Mouse (Mus musculus): ENCODE data around the gene Ptrh1. TPM values are rescaled to one million over a fixed set of nuclear protein-coding genes. Genes with fewer than 3 reads are reported as not detected.
A peak's percentile ranks its signal among the peaks of the same experiment; 100 is the strongest.

Gene Ptrh1
- total RNA-seq (2021): 1 to 10 TPM; 6.0 to 7.5 TPM
- long read RNA-seq, partial matches to known transcripts: 0 of 2 reads
- long read RNA-seq, other reads (novel, unspliced or antisense): 0 of 2 reads

DNA sequence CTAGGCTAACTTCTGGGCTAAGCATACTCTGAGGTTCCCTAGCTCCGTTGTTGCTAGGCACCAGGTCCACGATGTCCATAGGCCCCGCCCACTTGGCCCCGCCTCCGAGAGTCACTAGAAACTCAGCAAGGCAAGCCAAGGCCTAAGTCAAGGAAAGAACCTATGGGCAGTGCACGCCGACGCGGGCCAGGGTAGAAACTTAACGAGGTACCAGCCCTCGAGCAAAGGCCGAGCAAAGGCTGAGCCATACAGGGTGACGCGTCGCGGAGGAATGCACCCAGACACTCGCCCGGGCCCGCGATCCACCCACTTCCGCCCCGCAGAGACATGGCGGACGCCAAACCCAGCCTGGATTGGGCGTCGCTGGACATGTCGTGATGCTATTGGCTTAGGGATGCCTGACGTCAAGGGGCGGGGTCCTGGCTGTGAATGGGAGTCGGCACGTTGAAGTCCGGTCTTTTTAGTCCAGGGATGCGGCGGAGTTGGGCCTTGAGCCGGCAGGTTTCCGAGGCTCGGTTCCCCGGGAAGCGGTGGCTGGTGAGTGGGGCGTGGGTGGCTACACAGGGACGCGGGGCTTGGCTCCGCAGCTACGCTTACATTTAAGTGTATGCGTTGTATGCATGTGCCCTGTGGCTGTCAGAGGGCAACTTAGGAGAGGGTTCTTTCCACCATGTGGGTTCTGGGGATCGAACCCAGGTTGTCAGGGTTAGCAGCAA is at the start of gene Ptrh1, which contains the start of gene Ttc16:
Ptrh1 (plus strand) TSS at position 428 of the 716 bp plus-strand sequence.
Ttc16 (minus strand) TSS at position 275 of the 716 bp plus-strand sequence.
- peak; percentile 96 to 98 for DNase-seq (ENCODE audit: low spot score in 2 of 2)

GRCm38 (mm10) chr2:32727435-32727834 is 48.2 kb upstream of the Ptrh1 start:
- peak; percentile 80 to 85 for DNase-seq (ENCODE audit: low spot score in 2 of 2)

DNA sequence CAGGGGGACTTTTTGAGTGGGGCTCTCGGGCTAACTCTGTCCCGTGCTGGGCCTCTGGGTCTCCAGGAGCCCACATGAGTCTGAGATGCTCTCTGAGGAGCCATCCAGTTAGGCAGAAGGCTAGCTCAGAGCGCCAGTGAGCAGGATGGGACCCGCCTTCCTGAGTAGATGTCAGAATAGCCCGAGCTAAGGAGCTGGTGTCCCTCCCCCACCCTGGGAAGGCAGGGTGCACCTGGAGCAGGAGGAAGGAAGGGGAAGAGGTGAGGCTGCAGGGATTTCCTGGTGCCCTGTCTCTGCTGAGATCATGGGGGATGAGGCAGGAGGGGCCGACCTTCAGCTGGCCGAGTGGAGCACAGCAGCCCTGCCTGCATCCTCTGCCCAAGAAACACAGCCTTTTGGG is 47.1 kb upstream of the Ptrh1 start:
- no peak for DNase-seq (ENCODE audit: low spot score in 2 of 2)

GRCm38 (mm10) chr2:32729547-32729946 is 46.0 kb upstream of the Ptrh1 start:
- no peak for DNase-seq (ENCODE audit: low spot score in 2 of 2)

DNA sequence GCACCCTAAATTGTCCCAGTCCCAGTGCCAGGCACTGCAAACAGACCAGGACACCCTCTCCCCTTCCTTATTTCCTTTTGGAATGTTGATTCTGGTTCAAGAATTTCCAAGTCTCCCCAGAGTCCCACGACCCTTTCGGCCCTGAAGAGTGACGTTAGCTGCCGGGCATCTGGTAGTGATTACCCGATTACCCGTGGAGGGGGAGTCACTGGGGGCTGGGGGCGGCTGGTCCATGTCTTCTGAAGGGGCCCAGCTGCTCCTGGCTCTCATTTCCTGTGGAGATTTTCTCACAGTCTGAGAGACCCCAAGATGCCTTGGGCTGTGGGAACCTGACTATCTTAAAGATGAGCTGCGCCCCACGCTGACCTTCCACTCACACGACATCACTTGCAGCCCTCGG is 44.7 kb upstream of the Ptrh1 start:
- no peak for DNase-seq (ENCODE audit: low spot score in 2 of 2)

DNA sequence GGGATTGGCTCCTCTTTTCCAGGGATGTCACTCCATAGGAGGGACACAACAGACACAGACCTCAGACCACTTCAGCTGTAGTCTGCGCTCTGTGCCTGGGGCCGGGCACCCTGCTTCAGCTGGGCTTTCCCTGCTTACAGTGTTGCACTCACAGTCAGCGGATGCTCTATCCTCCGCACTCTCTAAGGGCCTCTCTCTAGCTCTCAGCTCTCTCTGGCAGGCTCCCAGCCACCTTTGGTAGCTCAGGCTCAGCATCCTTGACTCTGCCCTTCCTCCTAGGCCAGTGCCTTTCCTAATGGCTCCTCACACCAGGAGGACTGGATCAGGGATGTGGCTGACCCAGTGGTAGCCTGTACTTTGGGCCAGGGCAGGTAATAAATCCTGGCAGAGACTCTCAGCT is 43.7 kb upstream of the Ptrh1 start:
- DNase-seq (ENCODE audit: low spot score in 2 of 2): no peak

DNA sequence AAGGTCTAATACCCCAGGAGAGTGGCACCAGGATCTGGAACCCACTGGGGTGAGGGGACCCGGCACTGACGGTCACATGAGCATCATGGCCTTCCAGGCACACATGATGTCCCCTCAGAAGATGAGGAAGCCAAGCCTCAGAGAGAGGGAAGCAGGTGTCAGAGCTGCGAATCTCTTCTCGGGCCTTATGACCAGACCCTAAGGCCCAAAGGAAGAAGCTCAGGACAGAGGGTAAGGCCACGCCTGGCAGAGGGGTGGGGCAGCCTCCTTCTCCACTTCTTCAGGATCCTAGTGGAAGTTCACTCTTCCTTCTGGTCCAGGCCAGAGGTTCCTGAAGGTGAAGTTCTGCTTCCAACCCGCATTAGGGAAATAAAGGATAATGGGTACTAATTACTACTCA is 42.9 kb upstream of the Ptrh1 start:
- no peak for DNase-seq (ENCODE audit: low spot score in 2 of 2)

GRCm38 (mm10) chr2:32734480-32734879 is 41.1 kb upstream of the Ptrh1 start:
- DNase-seq (ENCODE audit: low spot score in 2 of 2): no peak

DNA sequence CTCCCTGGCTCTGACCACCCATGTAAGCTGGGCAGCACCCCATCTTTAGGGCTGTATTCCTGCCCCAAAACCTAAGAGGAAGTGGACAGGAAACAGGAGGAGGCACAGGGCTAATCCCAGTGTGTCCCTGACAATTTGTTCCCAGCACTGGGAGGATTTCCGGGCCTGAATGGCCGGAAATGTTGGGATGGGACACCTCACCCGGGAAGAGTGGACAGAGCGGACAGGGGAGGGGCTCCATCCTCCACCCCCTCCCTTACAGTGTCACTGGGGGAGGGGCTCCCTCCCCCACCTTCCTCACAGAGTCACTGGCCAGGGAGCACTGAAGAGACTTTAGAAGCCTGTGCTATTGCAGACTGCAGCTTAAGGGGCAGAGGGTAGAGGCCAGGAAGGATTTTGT is 40.7 kb upstream of the Ptrh1 start:
- DNase-seq (ENCODE audit: low spot score in 2 of 2): no peak

- no peak for DNase-seq (ENCODE audit: low spot score in 2 of 2)
Measured at GRCm38 (mm10) chr2:32736306-32736829, 39.2 kb upstream of the Ptrh1 start.

GRCm38 (mm10) chr2:32737008-32737407 is 38.6 kb upstream of the Ptrh1 start:
- DNase-seq (ENCODE audit: low spot score in 2 of 2): no peak

DNA sequence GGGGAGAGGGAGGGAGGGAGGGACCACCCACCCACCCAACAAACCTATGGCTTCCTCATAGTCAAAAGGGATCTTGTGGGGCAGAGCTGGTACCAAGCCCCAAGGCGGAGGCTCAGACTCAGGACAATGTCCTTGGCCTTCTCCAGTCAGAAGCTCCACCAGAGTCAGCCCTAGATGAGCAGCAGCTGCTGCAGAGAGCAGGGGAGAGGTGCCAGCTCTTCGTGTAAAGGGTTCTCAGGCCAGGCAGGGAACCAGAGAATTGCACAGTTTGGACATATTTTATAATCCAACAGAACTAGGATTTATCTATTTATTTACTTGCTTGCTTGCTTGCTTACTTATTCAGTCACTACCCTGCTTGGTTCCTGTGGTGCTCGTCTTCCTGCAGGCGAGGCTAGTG is 36.3 kb upstream of the Ptrh1 start:
- no peak for DNase-seq (ENCODE audit: low spot score in 2 of 2)

GRCm38 (mm10) chr2:32740916-32741272 is 34.7 kb upstream of the Ptrh1 start, which contains the start of gene 6330409D20Rik:
Gene 6330409D20Rik, minus strand, starts transcription at chr2:32741016.
- DNase-seq (ENCODE audit: low spot score in 2 of 2): no peak

DNA sequence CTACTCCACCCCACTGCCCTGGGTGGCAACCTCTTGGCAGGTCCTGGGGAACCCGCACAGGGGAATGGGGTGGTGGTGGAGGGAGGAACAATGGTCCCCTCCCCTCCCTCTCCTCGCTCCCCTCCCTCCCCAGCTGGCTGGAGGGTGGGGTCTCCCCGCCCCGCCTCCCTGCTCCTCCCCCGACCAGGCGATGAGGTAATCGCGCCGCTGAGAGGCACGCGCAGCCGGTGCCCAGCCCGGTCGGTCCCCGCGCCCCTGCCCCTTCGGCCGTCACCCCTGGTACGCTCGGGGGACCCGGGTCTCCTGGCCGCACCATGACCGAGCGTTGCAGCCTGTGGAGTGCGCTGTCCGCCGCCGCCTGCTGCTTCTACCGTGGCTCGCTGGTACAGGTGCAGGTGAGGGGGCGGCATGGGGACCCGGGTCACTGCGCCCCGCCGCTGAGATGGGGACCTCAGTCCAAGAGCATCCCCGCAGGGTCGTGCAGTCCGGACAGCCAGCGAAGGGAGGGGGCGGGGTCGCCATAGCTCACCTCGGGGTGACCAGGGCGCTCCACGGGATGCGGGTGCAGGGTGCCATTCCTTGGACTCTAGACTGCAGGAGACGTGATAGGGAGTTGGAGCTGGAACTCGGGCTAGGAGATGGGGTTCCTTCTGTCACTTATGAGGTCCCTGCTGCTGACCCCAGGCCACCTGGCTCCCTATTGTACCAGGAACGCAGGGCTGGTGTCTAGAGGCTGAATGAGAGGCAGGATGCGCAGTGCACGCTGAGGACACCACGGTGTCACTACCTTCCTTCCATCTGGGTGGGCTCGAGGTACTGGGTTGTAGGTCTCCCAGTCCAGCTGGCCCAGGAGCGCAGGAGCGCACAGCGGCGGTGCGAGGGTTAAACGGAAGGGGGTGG is 34.1 kb upstream of the Ptrh1 start:
- DNase-seq (ENCODE audit: low spot score in 2 of 2): peak in 1 of 2 experiments; percentile 51

- peak; percentile 87 to 89 for DNase-seq (ENCODE audit: low spot score in 2 of 2)
Measured at GRCm38 (mm10) chr2:32742173-32742531, 33.4 kb upstream of the Ptrh1 start.

DNA sequence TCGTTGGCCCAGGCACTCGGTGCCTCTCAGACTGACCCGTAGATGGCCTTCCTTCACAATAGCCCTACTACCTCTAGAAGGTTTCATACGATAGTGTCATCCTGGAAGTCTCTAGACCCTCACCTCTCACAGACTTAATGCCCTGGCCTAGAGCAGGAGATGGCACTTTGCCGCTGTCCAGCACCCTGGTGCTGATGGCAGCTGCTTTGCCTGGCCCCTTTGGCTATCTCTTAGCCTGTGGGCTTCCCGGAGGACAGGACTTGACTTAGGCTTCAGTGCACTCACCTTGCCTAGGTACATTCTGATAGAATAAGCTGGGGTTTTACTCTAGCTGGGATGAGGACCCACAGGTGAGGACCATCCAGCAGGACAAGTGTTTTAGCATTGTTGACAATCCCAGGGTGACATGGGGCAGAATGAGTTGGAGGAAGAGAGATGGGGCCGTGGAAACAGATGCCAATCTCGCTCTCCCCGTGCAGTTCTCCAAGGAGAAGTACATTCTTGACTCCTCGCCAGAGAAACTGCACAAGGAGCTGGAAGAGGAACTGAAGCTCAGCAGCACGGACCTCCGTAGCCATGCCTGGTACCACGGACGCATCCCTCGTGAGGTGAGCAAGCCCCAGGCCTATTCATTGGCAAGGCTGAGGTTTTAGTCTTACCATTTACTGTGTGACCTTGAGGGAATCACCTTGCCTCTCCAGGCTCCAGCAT is 31.2 kb upstream of the Ptrh1 start:
- DNase-seq (ENCODE audit: low spot score in 2 of 2): no peak

DNA sequence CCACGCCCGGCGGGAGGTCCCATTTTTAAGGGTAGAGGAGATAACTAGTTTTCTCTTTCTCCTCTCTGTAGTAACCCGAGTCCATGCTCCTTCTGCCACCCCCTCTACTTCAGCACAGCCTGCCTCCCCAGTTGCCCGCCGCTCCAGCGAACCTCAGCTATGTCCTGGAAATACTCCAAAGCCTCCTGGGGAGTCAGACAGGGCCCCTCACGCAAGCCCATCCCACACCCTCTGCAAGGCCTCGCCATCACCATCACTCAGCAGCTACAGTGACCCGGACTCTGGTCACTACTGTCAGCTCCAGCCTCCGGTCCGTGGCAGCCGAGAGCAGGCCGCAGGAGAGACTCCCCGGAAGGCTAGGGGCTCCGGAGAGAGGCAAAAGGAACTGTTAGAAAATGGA is 26.5 kb upstream of the Ptrh1 start:
- DNase-seq (ENCODE audit: low spot score in 2 of 2): no peak

- no peak for DNase-seq (ENCODE audit: low spot score in 2 of 2)
Measured at GRCm38 (mm10) chr2:32750199-32750598, 25.4 kb upstream of the Ptrh1 start.

DNA sequence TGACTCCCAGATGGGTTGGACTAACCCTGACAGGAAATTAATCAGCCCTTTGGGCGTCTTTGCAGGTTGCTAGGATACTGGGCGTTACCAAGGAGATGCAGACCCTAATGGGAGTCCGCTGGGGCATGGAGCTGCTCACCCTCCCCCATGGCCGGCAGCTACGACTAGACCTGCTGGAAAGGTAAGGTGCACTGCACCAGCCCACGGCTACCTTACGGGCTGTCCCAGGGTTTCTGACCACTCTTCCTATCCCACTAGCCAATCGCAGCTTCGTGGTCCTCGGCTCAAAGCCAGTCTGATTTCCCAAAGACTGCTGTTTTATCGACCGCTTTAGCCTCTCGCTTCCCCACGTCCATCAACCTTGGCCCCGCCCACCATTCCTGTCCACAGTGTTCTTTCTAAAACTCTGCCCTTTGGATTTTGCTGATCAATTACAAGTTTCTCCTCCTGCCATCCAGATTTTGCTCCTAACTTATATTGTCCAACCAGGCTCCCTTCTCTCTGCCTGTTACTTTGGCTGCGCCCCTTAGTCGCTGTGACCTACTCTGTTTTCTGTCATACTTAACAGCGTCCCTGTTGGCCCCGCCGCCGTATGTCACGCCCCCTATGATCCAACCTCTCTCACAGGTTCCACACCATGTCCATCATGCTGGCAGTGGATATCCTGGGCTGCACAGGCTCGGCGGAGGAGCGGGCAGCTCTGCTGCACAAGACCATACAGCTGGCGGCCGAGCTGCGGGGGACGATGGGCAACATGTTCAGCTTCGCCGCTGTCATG is 24.5 kb upstream of the Ptrh1 start:
- DNase-seq (ENCODE audit: low spot score in 2 of 2): no peak

GRCm38 (mm10) chr2:32751665-32752033 is 23.9 kb upstream of the Ptrh1 start:
- DNase-seq (ENCODE audit: low spot score in 2 of 2): no peak

DNA sequence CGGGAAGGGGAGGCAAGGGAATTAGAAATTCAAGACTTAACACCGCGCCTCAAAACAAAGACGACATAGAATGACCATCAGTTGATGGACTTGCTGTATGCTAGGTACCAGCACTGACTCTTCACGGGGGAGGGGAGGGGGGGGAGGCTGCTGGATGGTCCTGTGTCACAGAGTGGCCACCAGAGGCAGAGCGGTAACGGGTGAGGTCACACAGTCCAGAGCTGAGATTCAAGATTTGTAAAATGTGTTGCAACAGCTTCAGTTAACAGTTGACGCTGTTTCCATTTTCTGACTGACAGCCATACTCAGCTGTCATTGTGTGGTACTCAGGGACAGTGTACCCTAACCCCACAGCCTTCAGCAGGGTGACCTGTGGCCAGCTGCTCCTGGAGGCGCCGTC is 23.4 kb upstream of the Ptrh1 start:
- no peak for DNase-seq (ENCODE audit: low spot score in 2 of 2)
